Mouse (Mus musculus) liver, postnatal 0 days (tissue): ENCODE data around the gene Heatr9.

Source experiments
- CTCF ChIP-seq: sonication (generic); IDR thresholded peaks from 2 replicates; pipeline ENCODE4 v1.5.1; 2016; ENCODE audit warnings: antibody characterized with exemption, low read depth
- EP300 ChIP-seq: IDR thresholded peaks from 2 replicates; pipeline ENCODE4 v1.6.1; 2016; ENCODE audit warnings: antibody characterized with exemption, low read depth, mild to moderate bottlenecking

- TF ChIP-seq CTCF (no peak), EP300 (no peak)
These were observed 12.8 kb upstream of the Heatr9 start for GRCm38 (mm10) chr11:83534609-83535423.
